31 mouse cellular contexts compared by ENCODE assay signal in the genomic region with DNA sequence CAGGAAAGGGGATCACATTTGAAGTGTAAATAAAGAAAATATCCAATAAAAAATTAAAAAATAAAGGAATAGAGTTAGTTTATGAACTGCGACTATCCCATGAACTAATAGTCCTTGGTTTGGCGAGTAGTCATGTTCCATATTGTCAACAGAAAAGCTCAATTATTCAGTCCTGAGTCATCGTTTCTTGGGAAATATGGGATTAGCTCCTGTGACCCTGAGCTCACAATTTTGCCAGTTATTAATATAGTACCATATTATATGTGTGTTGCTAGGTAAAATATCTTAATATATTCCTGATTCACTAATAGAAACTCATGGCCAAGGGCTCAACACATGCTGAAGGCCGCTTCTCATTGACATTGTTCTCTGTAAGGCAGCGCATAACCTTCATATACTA.
"Had no signal": no experiment of that assay in that cellular context is flagged by ENCODE, and none has a peak within 500 bp of the region (broad histone marks: within the 10 kb centered on the region; RNA-seq: fewer than 3 reads in every experiment).

No protein-coding gene starts in this region.

- H3K27me3 ChIP-seq: heart, embryonic 12.5 days; heart, embryonic 13.5 days; heart, embryonic 15.5 days; hindbrain, embryonic 12.5 days; hindbrain, embryonic 13.5 days; hindbrain, embryonic 15.5 days; intestine, embryonic 15.5 days; kidney, embryonic 15.5 days had no signal

- H3K4me3 ChIP-seq: heart, embryonic 12.5 days; heart, embryonic 13.5 days; heart, embryonic 15.5 days; hindbrain, embryonic 10.5 days; hindbrain, embryonic 12.5 days; hindbrain, embryonic 13.5 days; hindbrain, embryonic 15.5 days; intestine, embryonic 15.5 days; kidney, embryonic 15.5 days; layer of hippocampus, adult 2 months; left cerebral cortex, adult 2 months had no signal

- DNase-seq: heart, postnatal 10 days; heart, postnatal 14 days; heart, postnatal 36 days; heart, postnatal 4 days; kidney, adult 11 months; kidney, adult 18-20 months; kidney, adult 2 months; kidney, adult 8-10 months; kidney, adult 9 months; kidney, postnatal 10 days; kidney, postnatal 14 days; kidney, postnatal 25 days; kidney, postnatal 4 days; layer of hippocampus, adult 9-11 months; layer of hippocampus, postnatal 36 days had no signal

- ATAC-seq: hindbrain, embryonic 16.5 days; hindbrain, postnatal 0 days; inflammation-experienced regulatory T-cells, adult 6 months; intestine, embryonic 15.5 days; intestine, embryonic 16.5 days; intestine, postnatal 0 days had no signal

- H3K36me3 ChIP-seq: heart, embryonic 12.5 days; heart, embryonic 13.5 days; heart, embryonic 15.5 days; hindbrain, embryonic 10.5 days; hindbrain, embryonic 12.5 days; hindbrain, embryonic 13.5 days; hindbrain, embryonic 15.5 days; intestine, embryonic 15.5 days; kidney, embryonic 15.5 days had no signal
